Mouse (Mus musculus) CH12.LX (cell line): ENCODE results near the gene Tcea3. TPM values are rescaled to one million over a fixed set of nuclear protein-coding genes. Genes with fewer than 3 reads are reported as not detected.

ENCODE experiments used
- DNase-seq: peaks from one replicate; pipeline ENCODE4 v3.0.0-alpha.2; 2013; ENCODE audit errors: extremely low read depth
- H3K27ac ChIP-seq: 2 replicates; pipeline ENCODE4 v1.5.1; 2012; ENCODE audit warnings: low read depth, mild to moderate bottlenecking, control low read depth, moderate library complexity; ENCODE audit not compliant: insufficient read depth
- H3K27me3 ChIP-seq: replicated peaks from 2 replicates; pipeline ENCODE3; 2012; ENCODE audit warnings: inconsistent platforms
- H3K36me3 ChIP-seq, 2 experiments: replicated peaks in 1 of 2; 2 replicates each; pipeline versions ENCODE3 to v1.6.1; 2012; ENCODE audit warnings: inconsistent platforms in 1 of 2, low read length in 1 of 2, mild to moderate bottlenecking in 1 of 2, mixed read lengths in 1 of 2, moderate library complexity in 1 of 2; ENCODE audit not compliant: control insufficient read depth in 1 of 2, insufficient read depth in 1 of 2
- H3K4me1 ChIP-seq, 2 experiments: 2 replicates each; pipeline ENCODE4 v1.6.1; 2012; ENCODE audit warnings: inconsistent platforms in 1 of 2, moderate library complexity in 1 of 2; ENCODE audit not compliant: insufficient read depth in 2 of 2, control insufficient read depth in 1 of 2
- H3K4me2 ChIP-seq: 2 replicates; pipeline ENCODE4 v1.6.1; 2012; ENCODE audit warnings: low read depth, mild to moderate bottlenecking, control low read depth; ENCODE audit not compliant: poor library complexity, insufficient read depth, severe bottlenecking
- H3K4me3 ChIP-seq, 3 experiments: fragments of 150-350 bp in 1 of 3; sonication (generic) in 1 of 3; replicated peaks in 1 of 3; 2 replicates each; pipeline versions ENCODE3 to v1.5.1; 2011 to 2012; ENCODE audit warnings: low read depth in 2 of 3, low read length in 2 of 3, mild to moderate bottlenecking in 2 of 3, moderate library complexity in 2 of 3, control low read depth in 1 of 3, improper control_type of control experiment in 1 of 3, inconsistent platforms in 1 of 3, mixed read lengths in 1 of 3; ENCODE audit not compliant: poor library complexity in 1 of 3
- H3K79me2 ChIP-seq: replicated peaks from 2 replicates; pipeline ENCODE4 v1.6.1; 2012; ENCODE audit warnings: mild to moderate bottlenecking, moderate library complexity; ENCODE audit not compliant: control insufficient read depth, poor library complexity, insufficient read depth, severe bottlenecking; ENCODE audit errors: extremely low read depth
- H3K9ac ChIP-seq: 2 replicates; pipeline ENCODE4 v1.6.1; 2012; ENCODE audit warnings: low read depth, mild to moderate bottlenecking, control low read depth, moderate library complexity; ENCODE audit not compliant: insufficient read depth
- H3K9me3 ChIP-seq: replicated peaks from 2 replicates; pipeline ENCODE3; 2012; ENCODE audit warnings: low read length, inconsistent platforms, mixed read lengths
- CTCF ChIP-seq, 2 experiments: IDR thresholded peaks in 1 of 2; conservative IDR thresholded peaks in 1 of 2; 2 replicates each; pipeline ENCODE4 v1.5.1; 2011 to 2012; ENCODE audit warnings: low read depth in 2 of 2, low read length in 2 of 2, improper control_type of control experiment in 1 of 2, inconsistent platforms in 1 of 2, mild to moderate bottlenecking in 1 of 2, moderate library complexity in 1 of 2
- E2F4 ChIP-seq: IDR thresholded peaks from 2 replicates; pipeline ENCODE4 v1.6.1; 2011; ENCODE audit warnings: low read depth, low read length, improper control_type of control experiment; ENCODE audit not compliant: insufficient replicate concordance
- ETS1 ChIP-seq: conservative IDR thresholded peaks from 2 replicates; pipeline ENCODE4 v1.6.1; 2012; ENCODE audit warnings: low read depth, mild to moderate bottlenecking, inconsistent platforms, low read length, improper control_type of control experiment, moderate library complexity
- GABPA ChIP-seq: IDR thresholded peaks from 2 replicates; pipeline ENCODE4 v1.6.1; 2012; ENCODE audit warnings: low read depth, low read length, improper control_type of control experiment, inconsistent platforms; ENCODE audit not compliant: insufficient replicate concordance
- JUN ChIP-seq: IDR thresholded peaks from 2 replicates; pipeline ENCODE4 v1.6.1; 2011; ENCODE audit warnings: low read depth, mild to moderate bottlenecking, low read length, improper control_type of control experiment, moderate library complexity; ENCODE audit not compliant: insufficient read depth
- JUND ChIP-seq: conservative IDR thresholded peaks from 2 replicates; pipeline ENCODE4 v1.6.1; 2011; ENCODE audit warnings: low read depth, low read length, improper control_type of control experiment
- KAT2A ChIP-seq: IDR thresholded peaks from 2 replicates; pipeline ENCODE4 v1.6.1; 2012; ENCODE audit warnings: low read length, improper control_type of control experiment, inconsistent platforms; ENCODE audit not compliant: insufficient replicate concordance
- MAFK ChIP-seq: IDR thresholded peaks from 2 replicates; pipeline ENCODE4 v1.6.1; 2011; ENCODE audit warnings: low read length, improper control_type of control experiment; ENCODE audit not compliant: insufficient replicate concordance
- MAX ChIP-seq: IDR thresholded peaks from 2 replicates; pipeline ENCODE4 v1.6.1; 2011; ENCODE audit warnings: low read length, improper control_type of control experiment
- MAZ ChIP-seq: IDR thresholded peaks from 2 replicates; pipeline ENCODE4 v1.6.1; 2012; ENCODE audit warnings: low read depth, mild to moderate bottlenecking, inconsistent platforms, low read length, improper control_type of control experiment, moderate library complexity
- MXI1 ChIP-seq: IDR thresholded peaks from 2 replicates; pipeline ENCODE4 v1.6.1; 2011; ENCODE audit warnings: mild to moderate bottlenecking, low read depth, low read length, improper control_type of control experiment
- NELFE ChIP-seq: IDR thresholded peaks from 2 replicates; pipeline ENCODE4 v1.6.1; 2011; ENCODE audit warnings: low read depth, low read length, improper control_type of control experiment
- NRF1 ChIP-seq: IDR thresholded peaks from 2 replicates; pipeline ENCODE4 v1.6.1; 2014; ENCODE audit warnings: low read depth, mild to moderate bottlenecking, inconsistent platforms, low read length, improper control_type of control experiment, moderate library complexity
- POLR2AphosphoS2 ChIP-seq: IDR thresholded peaks from 2 replicates; pipeline ENCODE4 v1.6.1; 2011; ENCODE audit warnings: low read depth, low read length, improper control_type of control experiment
- RAD21 ChIP-seq: IDR thresholded peaks from 2 replicates; pipeline ENCODE4 v1.6.1; 2011; ENCODE audit warnings: low read depth, mild to moderate bottlenecking, low read length, improper control_type of control experiment, moderate library complexity
- SMC3 ChIP-seq: IDR thresholded peaks from 2 replicates; pipeline ENCODE4 v1.6.1; 2011; ENCODE audit warnings: low read depth, low read length, improper control_type of control experiment
- TBP ChIP-seq: conservative IDR thresholded peaks from 2 replicates; pipeline ENCODE4 v1.6.1; 2011; ENCODE audit warnings: low read depth, low read length, improper control_type of control experiment
- ZC3H11A ChIP-seq: IDR thresholded peaks from 2 replicates; pipeline ENCODE4 v1.6.1; 2012; ENCODE audit warnings: low read depth, mild to moderate bottlenecking, inconsistent platforms, low read length, improper control_type of control experiment
- ZMIZ1 ChIP-seq: IDR thresholded peaks from 2 replicates; pipeline ENCODE4 v1.6.1; 2012; ENCODE audit warnings: low read depth, mild to moderate bottlenecking, inconsistent platforms, low read length, improper control_type of control experiment
- ZNF384 ChIP-seq: IDR thresholded peaks from 2 replicates; pipeline ENCODE4 v1.6.1; 2012; ENCODE audit warnings: low read depth, low read length, improper control_type of control experiment, inconsistent platforms
- dilution Hi-C: fragments of 300-500 bp; cut with MboI; formaldehyde crosslinking; loops from 2 replicates; pipeline ENCODE4 v1.14.3; 2020; ENCODE audit warnings: low sequenced_read_pairs; ENCODE audit not compliant: extremely low pct_unique_long_range_greater_than_20kb, extremely low pct_ligation_motif_present
- in situ Hi-C: fragments of 300-500 bp; cut with MboI; formaldehyde crosslinking; loops from 3 replicates; pipeline ENCODE4 v1.14.3; 2019; ENCODE audit warnings: low sequenced_read_pairs, low pct_ligation_motif_present, low pct_unique_long_range_greater_than_20kb, mixed read lengths
- polyA plus RNA-seq: library from polyadenylated mRNA; unstranded; fragments of >175 nt; gene quantifications from 2 replicates; pipeline ENCODE4 v1.2.1, GENCODE M21; 2012; ENCODE audit warnings: low read depth; ENCODE audit not compliant: insufficient read length
- total RNA-seq, 2 experiments: library from RNA; depleted of rRNA; stranded (reverse); fragments of 300-350 nt in 1 of 2; fragments of >200 nt in 1 of 2; gene quantifications; 2 replicates each; pipeline ENCODE4 v1.2.3; 2012 to 2014

Tcea3 gene
- total and polyA plus RNA-seq, 3 experiments, result not detected

GRCm38 (mm10) chr4:136256696-136257095 is 9.2 kb downstream of the Tcea3 start:
- in situ Hi-C loops, result no loop called here
- Histone ChIP-seq H3K79me2 (no peaks in the 10 kb centered on the region), H3K9ac (no peak overlapping the region), H3K4me3 (no peak overlapping the region), H3K4me2 (no peak overlapping the region), H3K4me1 (peaks cover 0 to 6% of the 10 kb centered on the region in 2 experiments; a peak in 2 of 4 replicates), H3K27me3 (peaks cover 75% of the 10 kb centered on the region), H3K9me3 (no peaks in the 10 kb centered on the region), H3K36me3 (no peaks in the 10 kb centered on the region), H3K27ac (no peak overlapping the region)
- no peak for TF ChIP-seq POLR2AphosphoS2
- 0 out of 2 replicates have a peak, but pooled peaks have one; percentile 21 for TF ChIP-seq ZNF384
- DNase-seq, result no peak
- dilution Hi-C loops, result no loop called here

- no peak overlapping the region for H3K4me3 ChIP-seq
- no peaks in the 10 kb centered on the region for H3K79me2 ChIP-seq
- no peak for DNase-seq
- dilution Hi-C loops, result no loop called here
- H3K27me3 ChIP-seq, result peaks cover 63% of the 10 kb centered on the region
- peaks cover 13 to 21% of the 10 kb centered on the region in 2 experiments for H3K4me1 ChIP-seq
- H3K9me3 ChIP-seq, result no peaks in the 10 kb centered on the region
- TF ChIP-seq NRF1 (no peak), SMC3 (no peak), NELFE (no peak), JUN (no peak), ZNF384 (no peak), RAD21 (no peak), MAX (no peak), GABPA (no peak), ZC3H11A (no peak), ETS1 (no peak), TBP (no peak), KAT2A (no peak), CTCF (conservative IDR thresholded peaks at IDR 0.05 in 1 of 2, IDR thresholded peaks at IDR 0.05 in 1 of 2; ENCODE audit: low read depth in 2 of 2, low read length in 2 of 2) (no peak), MAFK (no peak), POLR2AphosphoS2 (no peak), ZMIZ1 (no peak), MAZ (no peak), JUND (no peak), E2F4 (no peak), MXI1 (no peak)
- TF ChIP-seq, all 38 proteins: peak for 0
- Histone ChIP-seq H3K9ac (no peak overlapping the region), H3K36me3 (no peaks in the 10 kb centered on the region), H3K27ac (no peak overlapping the region), H3K4me2 (no peak overlapping the region)
- in situ Hi-C loops, result no loop called here
These were observed 12.4 kb downstream of the Tcea3 start for GRCm38 (mm10) chr4:136259916-136260315.
